Mouse (Mus musculus) megakaryocyte-erythroid progenitor cell, adult 5 weeks (primary cell): ENCODE measurements around the gene Tyr. TPM values are rescaled to one million over a fixed set of nuclear protein-coding genes. Genes with fewer than 3 reads are reported as not detected.

Source experiments
- polyA plus RNA-seq: library from polyadenylated mRNA; stranded (reverse); fragments of >175 nt; gene quantifications from 2 replicates; pipeline ENCODE4 v1.2.3, GENCODE M21; 2012

Gene Tyr
- polyA plus RNA-seq = not detected in 2 replicates

DNA sequence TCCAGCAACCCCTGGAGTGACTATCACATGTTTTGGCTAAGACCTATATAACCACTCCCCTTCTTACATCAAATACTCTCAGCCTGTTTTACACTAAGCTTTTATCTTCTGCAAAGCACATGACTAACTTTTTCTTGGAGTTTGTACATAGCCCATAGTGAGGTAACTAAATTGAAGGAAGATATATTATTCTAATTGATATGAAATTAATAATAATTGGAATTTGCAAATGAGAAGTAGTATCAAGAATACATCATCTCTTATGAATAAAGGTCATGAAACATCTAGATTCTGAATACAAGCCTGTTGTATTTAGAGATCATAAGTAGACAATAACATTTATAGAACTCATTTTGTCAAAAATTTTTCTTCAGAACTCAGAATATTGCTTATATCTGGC lies at the start of gene Tyr:
TSS of gene Tyr (minus strand) at position 101 of the 400 bp plus-strand sequence.

Other genes starting within 250 kb of the Tyr start
- not detected in 2 replicates for gene Nox4, start 247.4 kb downstream of the Tyr start, polyA plus RNA-seq
- gene Grm5, start 90.7 kb upstream of the Tyr start, polyA plus RNA-seq = not detected in 2 replicates